Mouse (Mus musculus): ENCODE measurements around the gene Cpne2. TPM values are rescaled to one million over a fixed set of nuclear protein-coding genes. Genes with fewer than 3 reads are reported as not detected.

The Cpne2 gene
- polyA plus RNA-seq, 1 experiment from 2014 or later, result 24.8 TPM

DNA sequence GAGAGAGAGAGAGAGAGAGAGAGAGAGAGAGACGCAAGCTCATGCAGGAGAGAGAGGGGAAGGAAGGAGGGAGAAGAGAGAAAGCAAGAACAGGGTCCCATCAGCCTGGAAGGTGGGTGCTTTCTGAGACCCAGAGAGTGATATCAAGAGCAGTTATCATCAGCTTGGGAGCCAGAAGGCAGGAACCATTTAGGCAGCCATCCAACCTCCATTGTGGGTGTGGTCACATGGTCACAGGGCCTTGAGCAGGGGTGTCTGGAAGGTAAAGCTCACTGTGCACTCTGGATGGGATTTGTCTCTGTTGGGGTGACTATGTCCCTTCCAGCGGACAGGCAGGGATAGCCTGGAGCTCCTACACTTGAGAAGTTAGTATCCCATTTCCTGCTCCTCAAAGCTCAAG, 7.2 kb downstream of the Cpne2 start:
- WGBS, result 91% methylated on average over 2 of the region's 2 CpGs
- Histone ChIP-seq H3K9ac (replicated peaks) (no peak overlapping the region), H3K4me3 (no peak overlapping the region), H3K4me1 (peaks cover 16% of the 10 kb centered on the region), H3K27ac (replicated peaks) (no peak overlapping the region), H3K4me2 (replicated peaks) (no peak overlapping the region), H3K9me3 (no peaks in the 10 kb centered on the region), H3K27me3 (no peaks in the 10 kb centered on the region), H3K36me3 (no peaks in the 10 kb centered on the region)
- ATAC-seq (replicated peaks), result no peak

GRCm38 (mm10) chr8:94540889-94541795, 8.4 kb downstream of the Cpne2 start:
- Histone ChIP-seq H3K4me3 (no peak overlapping the region), H3K4me2 (replicated peaks) (no peak overlapping the region), H3K36me3 (no peaks in the 10 kb centered on the region), H3K4me1 (peaks cover 6% of the 10 kb centered on the region; the same call in 1 of the 2 replicates), H3K27me3 (no peaks in the 10 kb centered on the region), H3K9me3 (no peaks in the 10 kb centered on the region), H3K27ac (replicated peaks) (no peak overlapping the region), H3K9ac (replicated peaks) (no peak overlapping the region)
- ATAC-seq (replicated peaks), result no peak
- WGBS, result 71% methylated on average over 18 of the region's 18 CpGs

GRCm38 (mm10) chr8:94543981-94544380, 11.2 kb downstream of the Cpne2 start:
- no peaks in the 10 kb centered on the region for H3K36me3 ChIP-seq
- H3K27ac ChIP-seq (replicated peaks), result no peak overlapping the region
- H3K4me3 ChIP-seq, result no peak overlapping the region
- H3K4me1 ChIP-seq, result 0 out of 2 replicates have a peak, but pooled peaks cover 2% of the 10 kb centered on the region
- WGBS, result 64% methylated on average over 8 of the region's 8 CpGs
- H3K9ac ChIP-seq (replicated peaks), result no peak overlapping the region
- ATAC-seq (replicated peaks), result no peak
- no peak overlapping the region for H3K4me2 ChIP-seq (replicated peaks)
- H3K9me3 ChIP-seq, result no peaks in the 10 kb centered on the region
- no peaks in the 10 kb centered on the region for H3K27me3 ChIP-seq

DNA sequence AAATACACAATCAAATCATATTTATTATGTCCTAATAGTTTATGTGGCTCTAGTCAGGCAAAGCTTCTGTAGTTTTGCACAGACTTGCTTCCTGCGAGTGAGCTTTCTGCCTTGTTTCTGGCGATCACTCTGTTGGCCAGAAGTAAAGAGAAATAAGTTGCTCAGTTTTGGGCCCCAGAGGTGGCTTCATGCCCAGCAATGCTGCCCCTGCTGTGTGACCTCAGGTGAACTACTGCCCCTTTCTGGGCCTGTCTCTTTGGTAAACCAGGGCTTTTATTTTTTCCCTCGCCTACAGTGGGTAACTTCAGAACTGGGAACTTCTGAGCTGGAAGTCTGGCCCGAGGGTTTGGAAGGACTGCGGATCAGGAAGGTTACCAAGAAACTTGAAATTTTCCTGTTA, 16.3 kb downstream of the Cpne2 start:
- no peak for ATAC-seq (replicated peaks)
- Histone ChIP-seq H3K9ac (replicated peaks) (no peak overlapping the region), H3K4me1 (peaks cover 28% of the 10 kb centered on the region), H3K4me3 (no peak overlapping the region), H3K4me2 (replicated peaks) (no peak overlapping the region), H3K36me3 (no peaks in the 10 kb centered on the region), H3K27me3 (no peaks in the 10 kb centered on the region), H3K27ac (replicated peaks) (no peak overlapping the region), H3K9me3 (no peaks in the 10 kb centered on the region)
- WGBS, result 52% methylated on average over 5 of the region's 5 CpGs

DNA sequence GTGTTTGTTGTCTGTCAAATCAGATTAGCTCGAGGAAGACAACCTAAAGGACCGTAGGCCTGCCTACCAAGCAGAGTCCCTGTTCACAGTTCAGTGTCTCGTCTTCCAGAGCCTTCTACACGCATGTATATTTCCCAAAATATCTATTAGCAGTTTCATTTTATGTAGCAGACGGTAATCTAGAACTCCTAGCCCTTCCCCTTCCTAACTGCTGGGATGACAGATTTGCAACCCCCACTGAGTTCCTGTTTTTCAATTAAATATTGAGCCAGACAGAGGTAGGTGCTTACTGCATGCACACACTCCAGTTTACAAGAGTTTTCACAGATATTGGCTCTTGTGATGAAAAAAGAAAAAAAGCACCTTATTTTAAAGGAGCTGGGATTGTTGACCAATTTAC, 16.7 kb downstream of the Cpne2 start:
- no peak overlapping the region for H3K27ac ChIP-seq (replicated peaks)
- 40% methylated on average over 5 of the region's 5 CpGs for WGBS
- no peak overlapping the region for H3K9ac ChIP-seq (replicated peaks)

GRCm38 (mm10) chr8:94549998-94550397, 17.2 kb downstream of the Cpne2 start:
- no peaks in the 10 kb centered on the region for H3K9me3 ChIP-seq
- H3K27ac ChIP-seq (replicated peaks), result no peak overlapping the region
- WGBS, result 85% methylated on average over 5 of the region's 5 CpGs
- ATAC-seq (replicated peaks), result no peak
- no peak overlapping the region for H3K9ac ChIP-seq (replicated peaks)
- no peak overlapping the region for H3K4me2 ChIP-seq (replicated peaks)
- H3K27me3 ChIP-seq, result no peaks in the 10 kb centered on the region
- H3K4me3 ChIP-seq, result no peak overlapping the region
- peaks cover 28% of the 10 kb centered on the region for H3K4me1 ChIP-seq
- no peaks in the 10 kb centered on the region for H3K36me3 ChIP-seq

More for the DNA sequence above, 16.7 kb downstream of the Cpne2 start:
- Histone ChIP-seq H3K4me3 (no peak overlapping the region), H3K27me3 (no peaks in the 10 kb centered on the region), H3K4me1 (peaks cover 28% of the 10 kb centered on the region), H3K9me3 (no peaks in the 10 kb centered on the region), H3K4me2 (replicated peaks) (no peak overlapping the region), H3K36me3 (no peaks in the 10 kb centered on the region)
- no peak for ATAC-seq (replicated peaks)

DNA sequence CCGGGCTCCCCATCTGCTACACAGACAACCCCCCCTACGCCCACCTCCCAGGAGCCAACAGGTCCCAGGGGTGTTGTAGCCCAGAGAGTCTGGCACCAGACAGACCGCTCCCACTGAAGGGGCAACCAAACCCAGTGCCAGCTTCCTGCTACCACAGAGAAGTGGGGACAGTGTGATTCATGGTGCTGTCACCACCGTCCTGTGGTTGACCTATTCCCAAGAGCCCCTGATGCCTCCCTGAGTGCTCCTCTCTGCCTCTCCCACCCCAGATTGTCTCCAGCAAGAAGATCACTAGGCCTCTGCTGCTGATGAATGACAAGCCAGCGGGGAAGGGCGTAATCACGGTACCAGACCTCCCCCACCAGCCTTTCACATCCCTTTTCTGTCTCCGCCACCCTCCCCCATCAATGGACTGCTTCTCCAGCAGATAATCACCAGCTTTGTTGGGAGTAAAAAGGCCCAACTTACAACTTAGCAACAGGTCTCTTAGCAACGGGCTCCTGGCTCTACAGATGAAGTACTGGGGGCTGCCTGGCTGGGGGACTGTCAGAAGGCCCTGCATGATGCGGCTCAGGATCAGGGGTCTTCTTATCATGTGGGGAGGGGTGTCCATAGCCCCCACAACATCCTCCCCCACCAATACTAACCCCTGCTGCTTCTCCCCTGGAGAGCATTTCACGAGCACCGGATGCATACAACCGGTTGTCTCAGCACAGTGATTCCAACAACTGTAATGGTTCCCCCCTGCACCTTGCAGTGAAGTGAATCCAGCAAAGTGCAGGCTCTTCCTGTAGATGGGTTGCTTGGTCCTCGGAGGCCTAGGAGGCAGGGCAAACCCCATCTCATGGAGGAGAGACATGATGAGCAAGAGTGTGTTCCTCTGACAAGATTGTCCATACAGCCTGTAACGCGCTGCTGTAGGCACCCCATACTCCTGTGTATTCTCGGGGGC, 19.0 kb downstream of the Cpne2 start:
- Histone ChIP-seq H3K4me1 (peaks cover 28% of the 10 kb centered on the region), H3K9me3 (no peaks in the 10 kb centered on the region), H3K4me2 (replicated peaks) (no peak overlapping the region), H3K4me3 (no peak overlapping the region), H3K9ac (replicated peaks) (0 out of 2 replicates have a peak overlapping the region, but pooled peaks have one; percentile 8), H3K27ac (replicated peaks) (peak overlapping the region; percentile 73), H3K36me3 (no peaks in the 10 kb centered on the region), H3K27me3 (no peaks in the 10 kb centered on the region)
- 23% methylated on average over 17 of the region's 17 CpGs for WGBS
- ATAC-seq (replicated peaks), result peak; percentile 82

DNA sequence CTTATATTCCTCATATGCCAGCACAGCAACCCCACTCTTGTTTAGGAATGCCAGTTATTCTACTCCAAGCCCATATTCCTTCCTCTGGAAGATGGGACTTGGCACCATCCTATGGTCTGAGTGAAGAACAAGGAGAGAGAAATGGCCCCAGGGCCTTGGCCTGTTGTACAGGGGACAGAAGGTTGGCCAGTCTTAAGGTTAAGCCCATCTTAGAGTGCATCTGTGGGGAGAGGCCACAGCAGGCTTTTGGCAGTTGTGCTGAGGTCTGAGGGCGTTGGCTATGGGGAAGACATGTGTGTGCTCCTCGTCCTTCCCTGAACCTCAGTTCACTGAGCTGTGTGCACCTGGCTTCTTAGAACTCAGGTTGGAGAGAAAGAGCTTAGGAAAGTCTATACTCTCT, 19.9 kb downstream of the Cpne2 start:
- H3K4me1 ChIP-seq, result peaks cover 28% of the 10 kb centered on the region

GRCm38 (mm10) chr8:94557281-94557680, 24.5 kb downstream of the Cpne2 start:
- H3K4me3 ChIP-seq, result no peak overlapping the region
- H3K27ac ChIP-seq (replicated peaks), result no peak overlapping the region
- no peak overlapping the region for H3K4me2 ChIP-seq (replicated peaks)
- no peaks in the 10 kb centered on the region for H3K27me3 ChIP-seq
- peaks cover 15% of the 10 kb centered on the region for H3K4me1 ChIP-seq
- H3K36me3 ChIP-seq, result no peaks in the 10 kb centered on the region
- no peaks in the 10 kb centered on the region for H3K9me3 ChIP-seq
- ATAC-seq (replicated peaks), result no peak
- 64% methylated on average over 3 of the region's 3 CpGs for WGBS
- no peak overlapping the region for H3K9ac ChIP-seq (replicated peaks)

More for the DNA sequence above, 19.9 kb downstream of the Cpne2 start:
- Histone ChIP-seq H3K36me3 (no peaks in the 10 kb centered on the region), H3K9me3 (no peaks in the 10 kb centered on the region), H3K27ac (replicated peaks) (peak overlapping the region; percentile 73; the same call in 1 of the 2 replicates), H3K27me3 (no peaks in the 10 kb centered on the region), H3K4me3 (no peak overlapping the region), H3K4me2 (replicated peaks) (no peak overlapping the region), H3K9ac (replicated peaks) (no peak overlapping the region)
- no peak for ATAC-seq (replicated peaks)
- WGBS, result 82% methylated on average over 2 of the region's 2 CpGs

DNA sequence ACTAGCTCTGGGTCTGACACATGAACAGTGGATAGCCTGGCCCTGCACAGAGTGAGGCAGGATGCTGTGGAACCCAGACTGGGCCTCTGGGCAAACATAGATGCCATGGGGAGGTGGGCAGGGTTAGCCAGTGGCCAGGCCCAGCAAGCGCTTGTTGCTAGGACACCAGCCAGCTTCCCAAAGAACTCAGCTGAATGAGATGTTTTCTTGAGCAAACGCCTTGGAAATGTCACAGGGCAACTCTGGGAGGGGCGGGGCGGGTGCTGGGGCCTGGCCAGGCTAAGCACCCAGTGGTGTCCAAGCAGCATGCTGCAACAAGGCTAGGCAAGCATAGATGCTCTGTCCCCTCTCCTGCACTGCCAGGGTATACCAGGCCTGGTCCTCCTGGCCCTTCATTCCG, 28.5 kb downstream of the Cpne2 start:
- Histone ChIP-seq H3K4me2 (replicated peaks) (no peak overlapping the region), H3K27ac (replicated peaks) (no peak overlapping the region; the same call in 1 of the 2 replicates), H3K9ac (replicated peaks) (no peak overlapping the region)

DNA sequence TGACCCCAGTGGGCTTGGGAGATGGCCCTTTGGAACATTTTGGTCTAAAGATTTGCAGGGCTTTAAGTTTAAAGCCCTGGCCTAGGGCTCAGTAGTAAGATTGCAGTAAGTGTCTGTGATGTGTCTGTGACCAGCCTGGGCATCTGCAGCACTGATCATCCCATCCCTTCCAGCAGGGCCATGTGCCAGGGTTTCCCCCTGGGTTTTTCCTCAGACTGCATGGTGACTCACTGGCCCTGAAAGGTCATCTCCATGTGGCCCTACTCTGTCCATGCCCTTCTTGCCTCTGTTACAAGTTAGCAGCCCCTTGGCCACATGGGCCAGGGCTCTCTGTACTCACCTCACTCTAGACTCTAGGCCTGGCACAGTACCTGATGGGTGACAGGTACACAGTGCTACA, 31.6 kb downstream of the Cpne2 start:
- Histone ChIP-seq H3K4me1 (peaks cover 38% of the 10 kb centered on the region), H3K9me3 (no peaks in the 10 kb centered on the region), H3K4me2 (replicated peaks) (no peak overlapping the region), H3K4me3 (no peak overlapping the region), H3K9ac (replicated peaks) (no peak overlapping the region), H3K27me3 (no peaks in the 10 kb centered on the region), H3K27ac (replicated peaks) (no peak overlapping the region), H3K36me3 (no peaks in the 10 kb centered on the region)
- ATAC-seq (replicated peaks), result no peak

More for the DNA sequence above, 28.5 kb downstream of the Cpne2 start:
- peak; percentile 80 for ATAC-seq (replicated peaks)
- Histone ChIP-seq H3K36me3 (no peaks in the 10 kb centered on the region), H3K4me1 (peaks cover 19% of the 10 kb centered on the region), H3K9me3 (no peaks in the 10 kb centered on the region), H3K27me3 (no peaks in the 10 kb centered on the region), H3K4me3 (no peak overlapping the region)
- WGBS, result 38% methylated on average over 5 of the region's 5 CpGs

- no peak overlapping the region for H3K4me3 ChIP-seq
- H3K36me3 ChIP-seq, result no peaks in the 10 kb centered on the region
- no peak for ATAC-seq (replicated peaks)
- H3K9ac ChIP-seq (replicated peaks), result no peak overlapping the region
- H3K9me3 ChIP-seq, result no peaks in the 10 kb centered on the region
- 49% methylated on average over 6 of the region's 6 CpGs for WGBS
- H3K4me1 ChIP-seq, result peaks cover 35% of the 10 kb centered on the region
- no peaks in the 10 kb centered on the region for H3K27me3 ChIP-seq
- H3K27ac ChIP-seq (replicated peaks), result peak overlapping the region; percentile 85
- no peak overlapping the region for H3K4me2 ChIP-seq (replicated peaks)
Observed at GRCm38 (mm10) chr8:94566033-94566432, 33.2 kb downstream of the Cpne2 start.

Data from forebrain, embryonic 15.5 days (tissue).